Mouse (Mus musculus) CH12.LX (cell line): ENCODE data around the gene Wee1. TPM values are rescaled to one million over a fixed set of nuclear protein-coding genes. Genes with fewer than 3 reads are reported as not detected.

Experiments
- DNase-seq: peaks from one replicate; pipeline ENCODE4 v3.0.0-alpha.2; 2013; ENCODE audit errors: extremely low read depth
- H3K27ac ChIP-seq: 2 replicates; pipeline ENCODE4 v1.5.1; 2012; ENCODE audit warnings: low read depth, mild to moderate bottlenecking, control low read depth, moderate library complexity; ENCODE audit not compliant: insufficient read depth
- H3K27me3 ChIP-seq: replicated peaks from 2 replicates; pipeline ENCODE3; 2012; ENCODE audit warnings: inconsistent platforms
- H3K36me3 ChIP-seq, 2 experiments: replicated peaks in 1 of 2; 2 replicates each; pipeline versions ENCODE3 to v1.6.1; 2012; ENCODE audit warnings: inconsistent platforms in 1 of 2, low read length in 1 of 2, mild to moderate bottlenecking in 1 of 2, mixed read lengths in 1 of 2, moderate library complexity in 1 of 2; ENCODE audit not compliant: control insufficient read depth in 1 of 2, insufficient read depth in 1 of 2
- H3K4me1 ChIP-seq, 2 experiments: 2 replicates each; pipeline ENCODE4 v1.6.1; 2012; ENCODE audit warnings: inconsistent platforms in 1 of 2, moderate library complexity in 1 of 2; ENCODE audit not compliant: insufficient read depth in 2 of 2, control insufficient read depth in 1 of 2
- H3K4me2 ChIP-seq: 2 replicates; pipeline ENCODE4 v1.6.1; 2012; ENCODE audit warnings: low read depth, mild to moderate bottlenecking, control low read depth; ENCODE audit not compliant: poor library complexity, insufficient read depth, severe bottlenecking
- H3K4me3 ChIP-seq, 3 experiments: fragments of 150-350 bp in 1 of 3; sonication (generic) in 1 of 3; replicated peaks in 1 of 3; 2 replicates each; pipeline versions ENCODE3 to v1.5.1; 2011 to 2012; ENCODE audit warnings: low read depth in 2 of 3, low read length in 2 of 3, mild to moderate bottlenecking in 2 of 3, moderate library complexity in 2 of 3, control low read depth in 1 of 3, improper control_type of control experiment in 1 of 3, inconsistent platforms in 1 of 3, mixed read lengths in 1 of 3; ENCODE audit not compliant: poor library complexity in 1 of 3
- H3K79me2 ChIP-seq: replicated peaks from 2 replicates; pipeline ENCODE4 v1.6.1; 2012; ENCODE audit warnings: mild to moderate bottlenecking, moderate library complexity; ENCODE audit not compliant: control insufficient read depth, poor library complexity, insufficient read depth, severe bottlenecking; ENCODE audit errors: extremely low read depth
- H3K9ac ChIP-seq: 2 replicates; pipeline ENCODE4 v1.6.1; 2012; ENCODE audit warnings: low read depth, mild to moderate bottlenecking, control low read depth, moderate library complexity; ENCODE audit not compliant: insufficient read depth
- H3K9me3 ChIP-seq: replicated peaks from 2 replicates; pipeline ENCODE3; 2012; ENCODE audit warnings: low read length, inconsistent platforms, mixed read lengths
- CTCF ChIP-seq, 2 experiments: IDR thresholded peaks in 1 of 2; conservative IDR thresholded peaks in 1 of 2; 2 replicates each; pipeline ENCODE4 v1.5.1; 2011 to 2012; ENCODE audit warnings: low read depth in 2 of 2, low read length in 2 of 2, improper control_type of control experiment in 1 of 2, inconsistent platforms in 1 of 2, mild to moderate bottlenecking in 1 of 2, moderate library complexity in 1 of 2
- E2F4 ChIP-seq: IDR thresholded peaks from 2 replicates; pipeline ENCODE4 v1.6.1; 2011; ENCODE audit warnings: low read depth, low read length, improper control_type of control experiment; ENCODE audit not compliant: insufficient replicate concordance
- EP300 ChIP-seq: IDR thresholded peaks from 2 replicates; pipeline ENCODE4 v1.6.1; 2011; ENCODE audit warnings: low read length, improper control_type of control experiment
- HCFC1 ChIP-seq: IDR thresholded peaks from 2 replicates; pipeline ENCODE4 v1.6.1; 2012; ENCODE audit warnings: low read depth, mild to moderate bottlenecking, inconsistent platforms, low read length, improper control_type of control experiment
- IRF4 ChIP-seq: IDR thresholded peaks from 2 replicates; pipeline ENCODE4 v1.6.1; 2014; ENCODE audit warnings: low read depth, mild to moderate bottlenecking, inconsistent platforms, low read length, improper control_type of control experiment
- MAZ ChIP-seq: IDR thresholded peaks from 2 replicates; pipeline ENCODE4 v1.6.1; 2012; ENCODE audit warnings: low read depth, mild to moderate bottlenecking, inconsistent platforms, low read length, improper control_type of control experiment, moderate library complexity
- MEF2A ChIP-seq: IDR thresholded peaks from 2 replicates; pipeline ENCODE4 v1.6.1; 2014; ENCODE audit warnings: low read depth, mild to moderate bottlenecking, inconsistent platforms, low read length, improper control_type of control experiment, borderline replicate concordance
- MXI1 ChIP-seq: IDR thresholded peaks from 2 replicates; pipeline ENCODE4 v1.6.1; 2011; ENCODE audit warnings: mild to moderate bottlenecking, low read depth, low read length, improper control_type of control experiment
- PAX5 ChIP-seq: IDR thresholded peaks from 2 replicates; pipeline ENCODE4 v1.6.1; 2012; ENCODE audit warnings: low read length, inconsistent platforms, mixed read lengths
- POLR2A ChIP-seq: IDR thresholded peaks from 2 replicates; pipeline ENCODE4 v1.6.1; 2011; ENCODE audit warnings: low read depth, mild to moderate bottlenecking, improper control_type of control experiment, low read length
- POLR2AphosphoS2 ChIP-seq: IDR thresholded peaks from 2 replicates; pipeline ENCODE4 v1.6.1; 2011; ENCODE audit warnings: low read depth, low read length, improper control_type of control experiment
- SIN3A ChIP-seq: IDR thresholded peaks from 2 replicates; pipeline ENCODE4 v1.6.1; 2012; ENCODE audit warnings: low read length, improper control_type of control experiment, inconsistent platforms
- TBP ChIP-seq: conservative IDR thresholded peaks from 2 replicates; pipeline ENCODE4 v1.6.1; 2011; ENCODE audit warnings: low read depth, low read length, improper control_type of control experiment
- TCF12 ChIP-seq: IDR thresholded peaks from 2 replicates; pipeline ENCODE4 v1.6.1; 2014; ENCODE audit warnings: low read depth, mild to moderate bottlenecking, inconsistent platforms, low read length, improper control_type of control experiment
- ZC3H11A ChIP-seq: IDR thresholded peaks from 2 replicates; pipeline ENCODE4 v1.6.1; 2012; ENCODE audit warnings: low read depth, mild to moderate bottlenecking, inconsistent platforms, low read length, improper control_type of control experiment
- ZMIZ1 ChIP-seq: IDR thresholded peaks from 2 replicates; pipeline ENCODE4 v1.6.1; 2012; ENCODE audit warnings: low read depth, mild to moderate bottlenecking, inconsistent platforms, low read length, improper control_type of control experiment
- ZNF384 ChIP-seq: IDR thresholded peaks from 2 replicates; pipeline ENCODE4 v1.6.1; 2012; ENCODE audit warnings: low read depth, low read length, improper control_type of control experiment, inconsistent platforms
- dilution Hi-C: fragments of 300-500 bp; cut with MboI; formaldehyde crosslinking; loops from 2 replicates; pipeline ENCODE4 v1.14.3; 2020; ENCODE audit warnings: low sequenced_read_pairs; ENCODE audit not compliant: extremely low pct_unique_long_range_greater_than_20kb, extremely low pct_ligation_motif_present
- in situ Hi-C: fragments of 300-500 bp; cut with MboI; formaldehyde crosslinking; loops from 3 replicates; pipeline ENCODE4 v1.14.3; 2019; ENCODE audit warnings: low sequenced_read_pairs, low pct_ligation_motif_present, low pct_unique_long_range_greater_than_20kb, mixed read lengths
- polyA plus RNA-seq: library from polyadenylated mRNA; unstranded; fragments of >175 nt; gene quantifications from 2 replicates; pipeline ENCODE4 v1.2.1, GENCODE M21; 2012; ENCODE audit warnings: low read depth; ENCODE audit not compliant: insufficient read length
- total RNA-seq, 2 experiments: library from RNA; depleted of rRNA; stranded (reverse); fragments of 300-350 nt in 1 of 2; fragments of >200 nt in 1 of 2; gene quantifications; 2 replicates each; pipeline ENCODE4 v1.2.3; 2012 to 2014

The Wee1 gene
- total and polyA plus RNA-seq, 3 experiments, result 10.1 to 30.3 (median 14.2) TPM

DNA sequence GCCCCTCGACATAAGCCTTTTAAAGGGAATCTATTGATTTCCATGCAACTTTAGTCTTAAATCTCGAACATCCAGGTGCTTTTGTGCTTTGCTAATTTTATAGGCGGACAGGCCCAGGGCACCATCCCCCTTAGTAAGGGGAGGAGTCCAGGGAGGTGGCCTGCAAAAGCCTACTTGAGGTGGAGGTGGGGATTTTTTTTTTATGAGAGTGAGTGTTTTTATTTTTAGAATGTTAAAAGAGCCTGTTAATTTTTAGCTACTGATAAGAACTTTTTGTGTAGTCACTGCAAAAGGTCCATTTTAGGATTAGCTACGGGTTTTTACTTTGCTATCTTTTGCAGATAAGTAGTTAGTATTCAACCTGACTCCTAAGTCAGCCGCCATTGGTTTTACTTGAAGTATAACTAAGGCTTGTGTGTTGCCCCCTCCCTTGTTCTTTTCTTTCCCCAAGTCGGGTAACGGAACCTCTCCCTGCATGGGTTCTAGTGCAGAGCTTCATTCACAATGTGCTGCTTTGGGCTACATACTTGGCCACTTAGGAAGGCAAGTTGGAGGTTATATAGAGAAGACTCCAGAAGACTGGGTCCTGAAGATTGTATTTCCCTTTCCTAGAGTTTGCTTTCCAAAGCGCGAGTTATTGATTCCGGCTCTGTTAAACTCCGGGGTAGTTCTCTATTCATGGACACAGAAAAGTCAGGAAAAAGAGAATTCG is 2.2 kb downstream of the Wee1 start:
- Histone ChIP-seq H3K36me3 (peaks cover 14 to 24% of the 10 kb centered on the region in 2 experiments), H3K4me2 (peak overlapping the region; percentile 97), H3K27ac (no peak overlapping the region; the same call in 1 of the 2 replicates), H3K79me2 (peaks cover 57% of the 10 kb centered on the region), H3K9me3 (no peaks in the 10 kb centered on the region), H3K9ac (peak overlapping the region; percentile 72), H3K27me3 (no peaks in the 10 kb centered on the region), H3K4me1 (peaks cover 0 to 36% of the 10 kb centered on the region in 2 experiments; a peak in 2 of 4 replicates), H3K4me3 (peak overlapping the region; percentile 89 to 97 (median 96))
- dilution Hi-C loops (no loop called here), in situ Hi-C loops (no loop called here)
- TF ChIP-seq E2F4 (no peak), POLR2A (no peak), CTCF (conservative IDR thresholded peaks at IDR 0.05 in 1 of 2, IDR thresholded peaks at IDR 0.05 in 1 of 2; ENCODE audit: low read depth in 2 of 2, low read length in 2 of 2) (no peak), MEF2A (peak; percentile 42; the same call in 1 of the 2 replicates), IRF4 (0 out of 2 replicates have a peak, but pooled peaks have one; percentile 20), MXI1 (no peak), MAZ (no peak), EP300 (peak; percentile 29; the same call in 1 of the 2 replicates), POLR2AphosphoS2 (no peak), PAX5 (no peak), ZNF384 (peak; percentile 77), HCFC1 (0 out of 2 replicates have a peak, but pooled peaks have one; percentile 20), SIN3A (peak; percentile 60; the same call in 1 of the 2 replicates), TCF12 (0 out of 2 replicates have a peak, but pooled peaks have one; percentile 15), TBP (no peak), ZMIZ1 (no peak)
- peak; percentile 51 for DNase-seq

DNA sequence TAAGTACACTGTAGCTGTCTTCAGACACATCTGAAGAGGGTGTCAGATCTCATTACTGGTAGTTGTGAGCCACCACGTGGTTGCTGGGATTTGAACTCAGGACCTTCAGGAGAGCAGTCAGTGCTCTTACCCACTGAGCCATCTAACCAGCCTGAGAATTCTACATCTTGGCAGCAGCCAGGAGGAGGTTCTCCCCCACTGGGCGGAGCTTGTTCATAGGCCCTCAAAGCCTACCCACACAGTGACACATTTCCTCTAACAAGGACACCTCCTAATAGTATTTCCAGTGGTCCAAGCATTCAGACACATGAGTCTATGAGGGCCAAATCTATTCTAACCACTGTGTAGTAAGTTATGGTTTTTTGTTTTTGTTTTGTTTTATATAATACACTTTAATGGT is 6.7 kb downstream of the Wee1 start:
- no peaks in the 10 kb centered on the region for H3K27me3 ChIP-seq
- no peak overlapping the region for H3K4me2 ChIP-seq
- no peak overlapping the region for H3K9ac ChIP-seq
- dilution Hi-C loops, result no loop called here
- peaks cover 72% of the 10 kb centered on the region for H3K79me2 ChIP-seq
- H3K36me3 ChIP-seq, result peaks cover 36 to 68% of the 10 kb centered on the region in 2 experiments
- no peaks in the 10 kb centered on the region for H3K9me3 ChIP-seq
- no peak overlapping the region for H3K4me3 ChIP-seq
- H3K4me1 ChIP-seq, result peaks cover 0 to 25% of the 10 kb centered on the region in 2 experiments; a peak in 2 of 4 replicates
- TF ChIP-seq ZC3H11A, result no peak
- TF ChIP-seq TBP, result peak; percentile 87
- TF ChIP-seq, all 38 proteins: peak for 1
- DNase-seq, result no peak
- no peak overlapping the region for H3K27ac ChIP-seq
- in situ Hi-C loops, result no loop called here
